Mouse (Mus musculus) ES-CJ7 (cell line): ENCODE measurements around the gene Emp2.
A peak's percentile ranks its signal among the peaks of the same experiment; 100 is the strongest.

Source experiments
- DNase-seq: peaks from one replicate; pipeline ENCODE4 v3.0.0; 2011; ENCODE audit warnings: low read depth, low spot score

The Emp2 gene

GRCm38 (mm10) chr16:10313646-10314088, at the start of gene Emp2:
Gene Emp2, minus strand, starts transcription at chr16:10313968.
- no peak for DNase-seq

DNA sequence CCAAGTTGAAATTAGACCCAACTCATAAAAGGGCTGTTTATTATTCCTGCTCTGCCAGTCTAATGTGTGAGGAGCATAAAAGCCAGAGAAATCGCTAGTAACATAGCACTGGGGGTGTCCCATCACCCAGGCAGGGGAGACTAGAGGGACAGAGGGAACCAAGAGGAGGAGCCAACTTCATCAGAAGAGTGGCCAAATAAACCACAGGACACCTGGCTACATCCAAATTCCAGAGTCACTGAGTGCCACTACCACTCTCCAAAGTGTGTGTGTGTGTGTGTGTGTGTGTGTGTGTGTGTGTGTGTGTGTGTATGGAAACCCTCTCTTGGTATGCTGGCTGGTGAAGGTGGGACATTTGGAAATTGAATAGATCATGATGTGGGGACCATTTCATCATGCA, 49.3 kb upstream of the Emp2 start:
- DNase-seq: no peak

GRCm38 (mm10) chr16:10359241-10359640, 45.5 kb upstream of the Emp2 start:
- peak; percentile 48 for DNase-seq

DNA sequence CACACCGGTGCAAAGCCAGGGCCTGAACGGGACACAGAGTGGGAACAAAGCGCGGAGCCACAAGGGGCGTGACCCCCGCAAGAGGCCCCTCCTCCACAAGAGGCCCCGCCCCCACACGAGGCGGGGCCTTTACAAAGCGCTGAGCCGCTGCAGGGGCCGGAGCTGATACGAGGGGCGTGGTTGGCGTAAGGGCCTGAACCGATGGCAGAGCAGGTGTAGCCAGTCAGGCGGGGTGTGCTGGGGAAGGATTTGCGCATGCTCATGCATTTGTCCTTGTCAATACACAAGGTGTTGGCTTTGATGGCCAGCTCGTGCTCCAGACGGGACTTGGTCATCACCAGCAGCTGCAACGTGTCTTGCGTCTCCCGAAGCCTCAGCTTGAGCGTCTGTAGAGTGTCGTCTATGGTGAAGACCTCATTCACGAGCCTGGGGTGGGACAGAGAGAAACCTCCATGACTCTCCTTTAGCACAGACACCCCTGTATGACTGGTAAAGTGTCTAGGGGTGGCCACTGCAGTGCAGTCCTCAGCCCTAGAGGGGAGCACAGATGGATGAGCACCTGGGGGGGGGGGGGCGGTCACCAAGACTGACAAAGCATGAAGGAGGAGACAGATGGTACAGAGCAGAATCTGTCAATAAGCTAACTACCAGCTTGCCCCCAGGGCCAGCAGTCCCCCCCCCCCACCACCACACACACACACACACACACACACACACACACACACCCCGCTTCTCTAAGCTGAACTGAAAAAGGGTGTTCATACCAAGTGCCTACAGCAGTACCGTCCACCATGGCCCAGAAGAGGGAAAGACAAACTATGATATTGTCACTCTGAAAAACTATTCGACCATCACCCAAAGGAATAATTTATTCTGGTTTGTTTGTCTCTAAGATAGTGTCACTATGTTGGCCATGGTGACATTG, 44.5 kb upstream of the Emp2 start:
- peak; percentile 92 for DNase-seq

- no peak for DNase-seq
Measured at GRCm38 (mm10) chr16:10355004-10355403, 41.2 kb upstream of the Emp2 start.

DNA sequence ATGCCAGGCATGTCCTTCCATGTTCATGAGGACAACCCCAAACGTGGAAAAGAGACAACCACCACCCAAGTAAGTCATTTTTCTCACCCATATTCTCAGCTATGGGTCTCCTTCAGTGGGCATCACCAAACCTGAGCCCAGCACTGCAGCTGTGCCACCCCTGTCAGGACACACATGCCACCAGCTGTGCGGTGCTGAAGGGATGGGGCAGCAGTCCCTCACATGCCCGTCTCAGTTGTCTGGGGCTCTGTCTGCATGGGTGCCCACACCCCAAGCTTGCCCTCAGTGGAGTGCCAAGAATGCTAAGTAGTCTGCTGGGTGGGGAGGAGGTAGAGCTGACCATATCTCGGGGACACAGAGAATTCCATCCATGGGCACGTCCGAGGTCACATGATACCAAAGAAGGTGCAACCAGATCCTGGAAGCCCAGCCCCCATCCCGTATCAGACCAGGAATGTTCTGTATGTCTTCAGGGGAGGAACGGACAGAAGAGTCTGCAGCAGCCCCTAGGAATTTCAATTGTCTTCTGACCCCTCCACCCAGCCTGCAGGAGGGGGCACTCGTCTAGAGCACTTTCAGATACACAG, 37.4 kb upstream of the Emp2 start:
- no peak for DNase-seq

GRCm38 (mm10) chr16:10349876-10350275, 36.1 kb upstream of the Emp2 start:
- DNase-seq: no peak

DNA sequence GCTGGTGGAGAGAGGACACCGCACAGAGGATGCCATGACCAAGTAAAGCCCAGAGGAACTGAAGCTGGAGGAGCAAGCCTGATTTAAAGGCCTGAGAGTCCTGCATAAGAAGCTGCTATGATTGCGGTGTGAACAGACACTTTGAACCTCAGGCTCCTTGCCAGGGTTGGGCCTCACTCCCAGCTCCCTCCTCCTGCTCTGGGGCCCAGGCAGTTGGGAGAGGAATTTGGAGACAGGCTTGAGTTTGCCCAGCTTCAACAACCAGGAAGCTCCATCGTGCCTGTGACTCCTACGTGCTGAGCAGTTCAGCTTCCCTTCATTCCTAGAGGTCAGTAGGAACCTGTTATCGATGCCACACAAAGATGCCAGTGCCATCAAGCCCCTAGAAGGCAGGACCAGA, 35.7 kb upstream of the Emp2 start:
- no peak for DNase-seq

DNA sequence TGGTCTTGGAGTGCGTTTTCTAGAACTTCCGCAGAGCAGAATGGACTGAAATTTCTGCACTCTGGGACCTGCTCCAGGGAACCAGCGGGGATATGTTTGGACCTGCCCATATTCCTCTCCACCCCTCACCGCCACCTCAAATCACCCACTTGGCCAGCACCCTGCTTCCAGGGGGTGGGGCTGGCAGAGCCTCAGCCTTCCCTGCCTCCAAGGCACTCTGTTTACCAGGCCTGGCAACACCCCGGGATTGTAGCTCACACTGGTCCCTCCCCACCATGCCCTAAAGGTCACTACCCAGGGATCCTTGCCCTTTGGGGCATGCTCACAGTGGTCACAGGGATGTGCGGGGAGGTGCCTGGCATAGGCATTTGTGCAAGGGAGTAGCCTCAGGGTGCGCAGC, 33.8 kb upstream of the Emp2 start:
- DNase-seq: no peak

GRCm38 (mm10) chr16:10341110-10341509, 27.3 kb upstream of the Emp2 start:
- no peak for DNase-seq

GRCm38 (mm10) chr16:10339930-10340329, 26.2 kb upstream of the Emp2 start:
- DNase-seq: no peak

DNA sequence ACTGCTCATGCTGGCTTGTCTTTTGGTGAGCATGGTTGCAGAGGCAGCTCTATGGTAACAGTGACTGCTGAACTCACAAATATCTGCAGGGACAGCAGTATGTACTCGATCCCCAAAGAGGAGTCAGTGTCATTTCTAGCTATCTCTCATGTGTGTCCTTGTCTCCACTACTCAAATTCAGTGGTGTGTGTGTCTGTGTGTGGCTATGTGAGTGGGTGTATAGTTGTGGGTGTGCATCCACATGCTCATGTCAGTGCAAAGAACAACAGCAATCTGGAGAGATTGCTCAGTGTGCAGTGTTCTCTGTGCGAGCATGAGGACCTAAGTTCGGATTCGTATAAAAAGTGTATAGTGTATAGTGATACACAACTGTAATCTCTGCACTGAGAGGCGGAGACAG, 24.8 kb upstream of the Emp2 start:
- DNase-seq: no peak

DNA sequence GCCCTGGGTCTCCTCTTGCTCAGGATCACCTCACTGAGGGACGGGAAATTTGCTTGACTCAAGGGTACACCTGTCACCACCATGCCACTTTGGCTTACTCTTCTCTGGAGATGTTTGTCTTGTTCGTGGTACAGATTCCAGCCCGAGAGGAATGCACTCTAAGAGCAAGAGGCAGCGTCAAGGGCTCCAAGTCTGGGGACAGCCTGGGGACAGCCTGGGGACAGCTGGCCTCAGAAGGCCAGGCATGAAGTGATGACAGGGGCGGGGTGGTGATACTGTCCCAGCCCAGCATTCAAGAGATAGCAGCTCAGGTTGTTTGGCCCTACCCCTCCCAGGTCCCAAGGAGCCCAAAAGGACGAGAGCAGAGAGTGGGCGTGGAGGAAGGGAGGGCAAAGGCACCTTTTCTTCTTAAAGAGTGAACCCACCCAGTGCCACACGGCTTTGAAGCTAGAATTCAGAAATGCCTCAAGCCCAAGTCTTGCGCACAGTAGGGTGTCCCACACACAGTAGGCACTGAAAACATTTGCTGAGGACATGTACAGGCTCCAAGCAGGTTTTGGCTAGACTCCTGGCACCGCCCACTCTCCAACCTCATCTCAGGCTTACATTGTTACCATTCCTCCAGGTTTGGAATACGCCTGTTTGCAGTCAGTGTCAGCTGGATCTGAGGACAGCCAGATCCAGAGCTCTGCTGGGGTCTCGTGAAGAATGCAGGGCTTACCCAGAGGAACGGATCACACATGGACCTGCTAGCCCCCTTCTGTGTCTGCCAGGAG, 23.8 kb upstream of the Emp2 start:
- DNase-seq: peak; percentile 61

DNA sequence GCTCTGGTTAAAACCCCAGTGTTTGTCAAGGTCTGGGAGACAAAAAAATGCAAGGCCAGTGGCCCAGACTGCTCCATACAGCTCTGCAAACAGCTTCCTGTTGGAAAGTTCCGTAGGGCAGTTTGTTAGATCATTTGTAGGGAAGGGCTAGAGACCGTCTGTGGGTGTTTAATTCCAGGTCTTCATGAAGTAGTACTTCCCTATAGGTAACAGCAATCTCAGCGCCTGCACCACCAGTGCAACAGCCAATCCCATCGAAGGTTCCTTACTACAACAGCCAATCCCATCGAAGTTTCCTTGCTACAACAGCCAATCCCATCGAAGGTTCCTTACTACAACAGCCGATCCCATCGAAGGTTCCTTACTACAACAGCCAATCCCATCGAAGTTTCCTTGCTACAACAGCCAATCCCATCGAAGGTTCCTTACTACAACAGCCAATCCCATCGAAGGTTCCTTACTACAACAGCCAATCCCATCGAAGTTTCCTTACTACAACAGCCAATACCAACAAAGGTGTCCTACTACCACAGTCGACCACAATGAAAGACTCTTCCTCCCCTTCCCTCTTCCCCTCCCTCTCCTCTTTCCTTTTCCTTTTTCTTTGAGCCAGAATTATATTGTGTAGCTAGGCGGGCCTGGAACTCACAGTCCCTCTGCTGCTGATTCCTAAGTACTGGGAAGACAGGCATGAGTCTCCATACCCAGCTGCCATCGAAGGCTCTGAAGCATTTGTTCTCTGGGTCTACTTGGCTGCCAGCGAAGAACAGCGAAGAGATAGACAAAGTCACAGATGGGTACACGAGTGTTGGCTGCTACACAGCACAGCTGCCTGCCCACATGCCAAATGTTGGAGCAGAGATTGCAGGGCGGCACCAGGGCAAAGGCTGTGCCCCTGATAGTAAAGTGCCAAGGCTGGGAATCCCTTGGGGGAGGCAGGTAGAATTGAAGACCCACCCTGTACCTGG, 23.0 kb upstream of the Emp2 start:
- DNase-seq: peak; percentile 27

- DNase-seq: no peak
Measured at GRCm38 (mm10) chr16:10335953-10336352, 22.2 kb upstream of the Emp2 start.

DNA sequence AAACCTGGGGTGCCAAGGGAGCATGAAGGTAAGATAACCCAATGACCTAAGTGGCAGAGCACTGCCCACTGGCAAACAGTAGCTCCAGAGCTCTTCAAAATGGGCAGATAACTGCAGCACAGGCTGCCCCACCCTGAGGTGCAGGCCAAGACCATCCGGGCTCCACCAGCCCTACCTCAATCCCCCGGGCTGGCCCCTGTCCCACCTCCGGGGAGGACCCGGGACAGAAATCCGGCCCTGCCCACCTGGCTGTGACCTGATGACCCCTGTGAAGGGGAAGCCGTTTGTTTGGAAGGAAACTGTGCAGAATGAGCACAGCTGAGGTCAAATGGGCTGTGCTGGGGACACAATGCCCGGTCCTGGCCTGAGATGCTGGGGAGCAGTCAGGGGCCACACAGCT, 19.0 kb upstream of the Emp2 start:
- DNase-seq: no peak

GRCm38 (mm10) chr16:10330586-10331495, 17.1 kb upstream of the Emp2 start:
- DNase-seq: no peak

GRCm38 (mm10) chr16:10327563-10328333, 14.0 kb upstream of the Emp2 start:
- no peak for DNase-seq

DNA sequence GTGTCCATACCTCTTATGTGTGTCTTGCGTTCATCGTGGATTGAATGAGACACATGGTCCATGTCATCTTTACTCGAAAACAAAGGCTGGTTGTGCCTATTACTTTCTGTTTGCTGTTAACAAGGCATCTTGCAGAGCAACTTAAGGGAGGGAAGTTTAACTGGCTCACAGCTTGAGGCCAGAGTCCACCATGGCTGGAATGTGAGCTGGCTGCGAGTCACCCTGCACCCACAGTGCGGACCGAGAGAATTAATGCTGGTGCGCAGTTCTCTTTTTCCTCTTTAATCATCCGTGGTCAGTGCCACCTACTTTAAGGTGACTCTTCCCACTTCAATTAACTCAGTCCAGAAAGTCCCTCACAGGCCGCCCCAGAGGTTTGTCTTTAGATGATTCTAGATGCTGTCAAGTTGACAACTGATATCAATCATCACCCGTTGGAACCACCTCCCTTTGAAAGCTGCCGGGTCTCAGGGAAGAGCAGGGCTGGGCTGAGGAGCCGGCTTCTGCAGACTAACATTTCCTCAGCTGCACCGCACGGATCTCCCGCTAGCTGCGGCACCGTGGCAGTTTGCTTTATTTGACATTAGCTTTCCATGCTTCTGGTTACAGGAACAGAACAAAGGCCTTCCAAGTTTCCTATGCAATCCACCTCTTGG, 6.3 kb upstream of the Emp2 start:
- no peak for DNase-seq
